Mouse (Mus musculus) bone marrow macrophage, adult 2 months (primary cell): Measurements from ENCODE around the gene Zdhhc19.

Source experiments
- CTCF ChIP-seq: IDR thresholded peaks from 2 replicates; pipeline ENCODE4 v1.5.1; 2012; ENCODE audit warnings: low read depth, mild to moderate bottlenecking, low read length, moderate library complexity
- POLR2A ChIP-seq: IDR thresholded peaks from 2 replicates; pipeline ENCODE4 v1.6.1; 2012; ENCODE audit warnings: mild to moderate bottlenecking, low read depth, low read length, borderline replicate concordance

DNA sequence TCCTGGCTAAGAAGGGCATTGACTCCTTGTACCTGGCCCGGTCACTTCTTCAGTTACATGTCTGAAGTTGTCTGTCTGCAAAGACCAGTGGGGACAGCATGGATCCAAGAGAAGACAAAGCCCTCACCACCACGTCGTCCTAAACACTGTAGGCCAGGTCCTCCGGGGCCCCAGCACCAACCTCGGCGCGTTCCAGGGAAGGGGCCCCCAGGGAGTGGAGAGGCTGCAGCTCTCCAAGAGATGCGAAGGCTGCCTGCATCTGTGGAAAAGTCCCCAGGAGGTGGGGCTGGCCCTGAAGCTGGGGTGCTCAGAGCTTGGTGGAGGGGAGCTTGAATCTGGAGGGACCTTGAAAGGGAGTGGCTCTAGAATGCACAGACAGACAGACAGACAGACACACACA is 10.2 kb downstream of the Zdhhc19 start:
- TF ChIP-seq POLR2A = no peak
- no peak for TF ChIP-seq CTCF
